Mouse (Mus musculus) embryonic fibroblast, embryonic 13.5 days (primary cell): ENCODE measurements around the gene Smoc1. TPM values are rescaled to one million over a fixed set of nuclear protein-coding genes. Genes with fewer than 3 reads are reported as not detected.

Source experiments
- H3K27ac ChIP-seq: 2 replicates; pipeline ENCODE4 v1.5.1; 2012; ENCODE audit warnings: low read length, control low read depth, inconsistent platforms; ENCODE audit not compliant: insufficient read depth
- H3K4me1 ChIP-seq: 2 replicates; pipeline ENCODE4 v1.6.1; 2011; ENCODE audit warnings: low read length; ENCODE audit not compliant: control insufficient read depth, insufficient read depth
- H3K4me3 ChIP-seq: 2 replicates; pipeline ENCODE4 v1.5.1; 2011; ENCODE audit warnings: mild to moderate bottlenecking, control low read depth, low read length; ENCODE audit not compliant: insufficient read depth
- CTCF ChIP-seq: IDR thresholded peaks from 2 replicates; pipeline ENCODE4 v1.5.1; 2011; ENCODE audit warnings: mild to moderate bottlenecking, control low read depth, low read length, moderate library complexity, borderline replicate concordance; ENCODE audit not compliant: insufficient read depth
- POLR2A ChIP-seq: IDR thresholded peaks from 2 replicates; pipeline ENCODE4 v1.6.1; 2011; ENCODE audit warnings: low read depth, mild to moderate bottlenecking, control low read depth, low read length, moderate library complexity
- polyA plus RNA-seq: library from polyadenylated mRNA; stranded (reverse); fragments of >200 nt; gene quantifications from 2 replicates; pipeline ENCODE4 v1.2.4, GENCODE M21; 2011; ENCODE audit warnings: low read depth; ENCODE audit not compliant: missing spikeins, insufficient read length

Smoc1 gene
- polyA plus RNA-seq, 1 experiment = 18.0 TPM

DNA sequence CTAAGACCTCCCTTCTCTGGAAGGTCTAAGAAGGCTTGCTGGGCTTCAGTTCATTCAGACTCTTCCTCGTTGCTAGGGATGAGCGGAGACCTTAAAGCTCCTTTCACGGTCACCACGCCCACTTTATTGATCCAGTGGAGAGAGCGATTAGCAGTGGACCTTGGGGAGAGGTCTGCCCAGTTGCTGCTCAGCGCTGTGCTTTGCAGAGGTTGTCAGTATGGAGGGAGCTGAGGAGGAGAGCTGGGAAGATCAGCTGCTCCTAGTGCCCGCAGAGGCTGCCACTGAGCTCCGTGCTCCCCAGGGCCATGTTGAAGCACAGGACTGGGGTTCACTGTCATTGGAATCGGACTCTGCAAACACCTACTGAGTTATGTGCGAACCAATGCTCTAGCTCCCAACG lies 17.0 kb downstream of the Smoc1 start:
- Histone ChIP-seq H3K4me1 (no peaks in the 10 kb centered on the region), H3K27ac (no peak overlapping the region), H3K4me3 (no peak overlapping the region)
- no peak for TF ChIP-seq POLR2A

DNA sequence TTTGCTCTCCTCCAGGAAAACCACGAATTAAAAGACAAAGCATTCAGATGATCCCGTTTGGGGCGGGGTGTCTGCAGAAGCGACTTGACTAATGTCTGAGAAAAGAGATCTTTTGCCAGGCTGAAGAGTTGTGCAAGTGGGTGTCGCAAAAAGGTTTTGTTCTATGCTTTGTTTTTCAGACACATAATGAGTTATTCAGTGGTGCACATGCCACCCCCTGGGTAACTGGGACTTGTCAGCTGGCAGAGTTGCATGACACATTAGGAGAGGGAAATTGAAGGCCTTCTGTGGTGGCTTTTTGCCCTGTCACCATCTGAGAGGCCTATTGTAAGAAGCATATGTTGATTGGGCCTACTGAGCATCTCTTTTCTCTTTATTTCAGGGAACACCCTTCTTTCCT lies 20.3 kb downstream of the Smoc1 start:
- no peak overlapping the region for H3K27ac ChIP-seq
- no peak for TF ChIP-seq POLR2A
- no peak for TF ChIP-seq CTCF
- H3K4me1 ChIP-seq = no peaks in the 10 kb centered on the region
- H3K4me3 ChIP-seq = no peak overlapping the region

DNA sequence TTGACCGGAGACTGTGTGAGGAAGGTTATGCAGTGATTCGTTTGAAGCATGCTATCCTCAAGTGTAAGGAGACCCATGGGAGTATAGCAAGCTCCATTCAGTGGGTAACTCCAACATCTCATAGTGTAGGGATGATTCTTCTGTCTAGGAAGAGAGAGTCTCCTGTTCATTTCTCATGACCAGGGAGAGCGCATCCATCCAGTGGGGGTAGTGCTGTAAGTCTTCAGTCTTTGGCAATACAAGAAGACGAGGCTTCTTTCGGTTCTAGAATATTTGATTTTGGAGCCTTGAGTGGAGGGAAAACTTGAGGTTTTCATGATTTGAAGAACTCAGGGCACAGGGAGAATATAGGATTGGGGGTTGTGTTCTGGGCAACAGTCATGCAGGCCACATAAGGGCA lies 23.1 kb downstream of the Smoc1 start:
- Histone ChIP-seq H3K4me3 (no peak overlapping the region), H3K27ac (no peak overlapping the region), H3K4me1 (no peaks in the 10 kb centered on the region)
- TF ChIP-seq POLR2A (no peak), CTCF (no peak)

DNA sequence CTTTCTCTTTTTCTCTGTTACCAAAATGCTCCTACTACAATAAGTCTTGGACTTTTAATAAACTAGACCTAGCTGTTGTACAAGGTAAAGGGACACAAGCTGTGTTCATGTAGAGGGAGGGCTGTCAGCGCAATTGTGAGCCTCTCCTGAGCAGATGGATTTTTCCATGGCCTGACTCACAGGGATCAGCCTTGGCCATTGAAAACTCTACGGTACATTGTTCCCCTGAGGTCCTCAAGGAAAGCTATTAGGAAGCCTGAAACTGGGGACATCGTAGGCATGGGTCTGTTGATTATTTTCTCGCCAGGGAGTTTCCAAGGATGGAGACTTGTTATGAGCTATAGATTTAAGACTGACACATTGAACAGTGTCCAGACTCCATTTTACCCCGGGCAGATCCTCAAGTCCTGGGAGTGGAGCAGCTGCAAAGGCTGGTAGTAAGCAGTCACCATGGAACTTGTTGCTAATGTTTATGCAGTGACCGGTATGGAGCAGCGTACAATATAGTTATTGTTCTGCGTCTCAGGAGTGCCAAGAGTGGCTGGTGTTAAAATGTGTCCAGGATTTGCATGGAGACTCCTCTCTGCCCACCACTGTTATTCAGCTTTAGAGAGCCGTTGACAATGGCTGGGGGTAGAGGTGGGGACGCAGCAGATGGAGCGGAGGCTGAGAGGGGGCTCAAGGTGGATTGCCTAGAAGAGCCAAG lies 28.5 kb downstream of the Smoc1 start:
- no peak overlapping the region for H3K4me3 ChIP-seq
- H3K27ac ChIP-seq = no peak overlapping the region
- H3K4me1 ChIP-seq = no peaks in the 10 kb centered on the region
- no peak for TF ChIP-seq CTCF
- no peak for TF ChIP-seq POLR2A

- Histone ChIP-seq H3K27ac (no peak overlapping the region), H3K4me3 (no peak overlapping the region), H3K4me1 (no peaks in the 10 kb centered on the region)
- no peak for TF ChIP-seq CTCF
- TF ChIP-seq POLR2A = no peak
Measured at GRCm38 (mm10) chr12:81055811-81056210, 29.2 kb downstream of the Smoc1 start.

GRCm38 (mm10) chr12:81057619-81058018 lies 31.0 kb downstream of the Smoc1 start:
- Histone ChIP-seq H3K4me3 (no peak overlapping the region), H3K27ac (no peak overlapping the region), H3K4me1 (no peaks in the 10 kb centered on the region)
- TF ChIP-seq CTCF (no peak), POLR2A (no peak)

DNA sequence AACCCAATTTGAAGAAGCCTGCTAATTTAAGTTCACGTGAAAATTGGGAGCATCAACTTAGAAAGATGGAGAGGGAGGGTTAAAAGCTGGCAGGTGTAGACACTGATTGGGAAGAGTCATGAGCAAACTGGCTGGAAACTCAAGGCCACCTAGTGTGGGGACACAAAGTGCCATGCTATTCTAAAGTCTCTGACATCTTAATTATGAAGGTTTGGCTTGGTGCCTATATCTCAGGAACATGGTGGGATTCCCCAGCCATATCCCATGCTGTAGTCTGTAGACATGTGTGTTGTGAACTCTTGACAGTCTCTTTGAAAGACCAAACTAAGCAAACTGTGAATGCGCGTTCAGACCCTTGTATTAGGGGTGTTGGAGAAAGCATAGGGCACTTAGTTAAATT lies 32.0 kb downstream of the Smoc1 start:
- TF ChIP-seq POLR2A (no peak), CTCF (no peak)
- Histone ChIP-seq H3K4me3 (no peak overlapping the region), H3K4me1 (no peaks in the 10 kb centered on the region), H3K27ac (no peak overlapping the region)

GRCm38 (mm10) chr12:81061831-81062361 lies 35.3 kb downstream of the Smoc1 start:
- no peak overlapping the region for H3K4me3 ChIP-seq
- no peak overlapping the region for H3K27ac ChIP-seq
- TF ChIP-seq POLR2A (no peak), CTCF (no peak)

DNA sequence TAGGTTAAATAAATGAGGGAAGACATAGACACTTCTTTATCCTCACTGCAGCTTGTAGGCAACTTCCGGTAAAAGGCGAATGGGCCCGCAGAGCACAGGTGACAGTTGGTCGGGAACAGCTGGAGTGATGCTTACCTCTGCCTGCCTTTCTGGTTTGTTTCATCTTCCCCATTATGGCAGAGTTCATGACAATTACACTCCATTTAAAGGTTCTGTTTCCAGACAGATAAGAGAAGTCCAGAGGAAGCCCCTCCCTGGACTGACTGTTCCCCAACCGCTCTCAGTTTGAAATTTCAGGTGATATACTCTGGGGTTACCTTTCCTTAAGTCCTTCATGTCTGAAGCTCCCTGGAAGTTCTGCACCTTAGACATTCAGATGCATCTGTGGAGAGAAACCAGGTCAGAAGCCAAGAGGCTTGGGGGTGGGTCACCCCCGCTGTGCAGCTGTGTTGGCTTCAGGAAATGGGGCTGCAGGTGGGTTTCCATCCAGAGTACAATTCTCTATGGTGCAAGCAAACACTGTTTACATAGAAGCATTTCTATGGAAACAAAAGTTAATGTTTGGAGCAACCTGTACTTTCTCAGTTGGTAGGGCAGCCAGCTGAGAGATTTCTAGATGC lies 36.8 kb downstream of the Smoc1 start:
- TF ChIP-seq POLR2A (no peak), CTCF (no peak)
- no peak overlapping the region for H3K27ac ChIP-seq
- no peaks in the 10 kb centered on the region for H3K4me1 ChIP-seq
- H3K4me3 ChIP-seq = no peak overlapping the region

More at GRCm38 (mm10) chr12:81061831-81062361, 35.3 kb downstream of the Smoc1 start:
- no peaks in the 10 kb centered on the region for H3K4me1 ChIP-seq

DNA sequence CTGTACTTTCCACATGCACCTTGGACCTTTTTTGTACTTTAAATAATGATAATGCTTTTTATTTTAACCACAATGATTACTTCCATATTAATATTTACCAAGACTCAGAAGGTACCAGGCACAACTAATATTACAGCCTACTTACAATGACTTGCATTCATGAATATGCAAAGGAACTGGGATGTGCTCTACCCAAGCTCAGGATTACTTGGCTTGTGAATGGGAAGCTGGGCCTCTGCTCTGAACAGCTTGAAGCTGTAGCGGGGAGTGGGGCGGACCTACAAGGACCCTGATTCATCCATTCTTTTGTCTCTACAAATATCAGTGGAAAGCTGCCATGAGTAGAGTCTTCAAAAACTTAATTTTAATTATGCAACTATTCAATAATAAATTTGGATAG lies 47.5 kb downstream of the Smoc1 start:
- Histone ChIP-seq H3K27ac (no peak overlapping the region), H3K4me1 (no peaks in the 10 kb centered on the region), H3K4me3 (no peak overlapping the region)
- TF ChIP-seq CTCF = no peak
- no peak for TF ChIP-seq POLR2A
